Mouse (Mus musculus) spleen, adult 2 months (tissue): ENCODE results near the gene Mkrn3.

Source experiments
- CTCF ChIP-seq: fragments of 200-500 bp; IDR thresholded peaks from 2 replicates; pipeline ENCODE4 v1.5.1; 2011; ENCODE audit warnings: mild to moderate bottlenecking, inconsistent platforms; ENCODE audit not compliant: insufficient read depth, insufficient read length, insufficient replicate concordance; ENCODE audit errors: extremely low read depth
- POLR2A ChIP-seq: fragments of 200-500 bp; IDR thresholded peaks from 2 replicates; pipeline ENCODE4 v1.6.1; 2011; ENCODE audit warnings: low read depth, low read length, inconsistent platforms

GRCm38 (mm10) chr7:62382391-62382790 is 37.5 kb downstream of the Mkrn3 start:
- no peak for TF ChIP-seq POLR2A
- no peak for TF ChIP-seq CTCF
